Mouse (Mus musculus) telencephalon, adult 2 months (tissue): Measurements from ENCODE around the gene Gmfg.

Source experiments
- DNase-seq: peaks from one replicate; pipeline ENCODE4 v3.0.0-alpha.2; 2011; ENCODE audit warnings: low read depth, low spot score

Gene Gmfg

GRCm38 (mm10) chr7:28482854-28483253 is 45.6 kb downstream of the Gmfg start:
- DNase-seq: peak; percentile 44

GRCm38 (mm10) chr7:28484192-28484591 is 46.9 kb downstream of the Gmfg start:
- no peak for DNase-seq

GRCm38 (mm10) chr7:28488030-28488491 is 50.8 kb downstream of the Gmfg start:
- DNase-seq: peak; percentile 65

- DNase-seq: no peak
Observed at GRCm38 (mm10) chr7:28490410-28490809, 53.2 kb downstream of the Gmfg start.

GRCm38 (mm10) chr7:28490903-28491302 is 53.7 kb downstream of the Gmfg start:
- DNase-seq: no peak

GRCm38 (mm10) chr7:28492310-28492709 is 55.1 kb downstream of the Gmfg start:
- DNase-seq: no peak

- DNase-seq: no peak
Observed at GRCm38 (mm10) chr7:28495426-28495825, 58.2 kb downstream of the Gmfg start.
